Mouse (Mus musculus) brain, embryonic 18.5 days (tissue): ENCODE data around the gene Cdc20b.
"Not testable (repeated sequence)": the region's sequence is repeated elsewhere in the genome, so short reads cannot be mapped to it uniquely, and the experiment has no call there.

Experiments
- DNase-seq: peaks from one replicate; pipeline ENCODE4 v3.0.0-alpha.2; 2012; ENCODE audit warnings: low read depth, low spot score

The Cdc20b gene

DNA sequence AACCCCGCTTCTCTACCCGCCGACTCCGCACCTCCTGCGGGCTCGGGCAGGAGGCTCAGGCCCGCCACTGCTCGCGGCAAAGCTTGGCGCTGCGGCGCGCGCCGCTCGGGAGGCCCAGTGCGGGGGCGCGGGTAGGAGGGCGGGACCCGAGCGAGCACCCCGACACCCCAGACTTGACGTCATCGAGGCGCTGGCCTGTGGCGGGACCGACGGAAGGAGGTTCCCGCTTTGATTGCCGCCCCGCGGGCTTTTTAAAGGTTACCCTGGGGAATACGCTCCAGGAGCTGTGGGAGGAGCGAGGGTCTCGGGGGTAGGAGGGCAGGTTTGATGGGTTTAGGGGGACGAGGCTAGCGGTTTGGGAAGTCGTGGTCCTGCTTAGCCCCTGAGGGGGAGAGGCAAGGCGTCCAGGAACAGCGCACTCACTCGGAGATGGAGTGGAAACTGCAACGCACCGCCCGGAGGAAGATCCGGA lies at the start of gene Cdc20b:
Cdc20b (plus strand) TSS at position 162 of the 472 bp plus-strand sequence.
- DNase-seq: no peak

DNA sequence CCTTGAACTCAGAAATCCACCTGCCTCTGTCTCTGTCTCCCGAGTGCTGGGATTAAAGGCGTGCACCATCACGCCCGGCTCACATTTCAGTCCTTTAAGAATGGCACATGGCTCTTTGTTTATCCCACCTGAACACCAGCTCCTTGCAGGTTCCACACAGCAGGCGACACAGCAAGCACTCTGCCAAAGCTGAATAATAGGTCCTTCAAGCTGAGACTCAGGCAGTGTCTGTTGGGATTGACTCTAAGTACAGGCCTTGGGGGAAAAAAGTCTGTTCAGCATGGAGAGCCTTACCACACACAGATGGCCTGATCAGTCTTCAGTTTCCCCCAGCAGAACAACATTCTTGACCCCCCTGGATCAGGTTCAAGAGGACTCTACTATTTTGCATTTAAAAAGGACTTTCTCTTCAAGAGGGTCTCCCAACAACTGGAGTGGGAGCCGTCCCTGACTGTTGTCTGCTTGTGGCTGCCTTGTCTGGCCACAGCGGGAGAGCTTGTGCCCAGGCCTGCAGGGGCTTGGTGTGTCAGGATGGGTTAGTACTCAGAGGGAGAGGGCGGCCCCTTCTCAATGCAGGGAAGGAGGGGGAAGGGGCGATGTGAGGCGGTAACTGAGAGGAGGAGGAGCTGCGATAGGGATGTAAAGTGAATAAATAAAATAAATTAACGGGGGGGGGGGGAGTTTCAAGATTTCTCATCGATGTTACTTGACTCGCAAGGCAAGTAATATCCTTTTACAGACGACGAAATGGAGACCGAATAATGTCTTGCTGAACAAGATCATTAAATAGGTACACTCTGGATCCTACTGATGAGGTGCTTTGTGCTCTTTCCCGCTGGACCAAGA lies 49.1 kb upstream of the Cdc20b start:
- no peak for DNase-seq

DNA sequence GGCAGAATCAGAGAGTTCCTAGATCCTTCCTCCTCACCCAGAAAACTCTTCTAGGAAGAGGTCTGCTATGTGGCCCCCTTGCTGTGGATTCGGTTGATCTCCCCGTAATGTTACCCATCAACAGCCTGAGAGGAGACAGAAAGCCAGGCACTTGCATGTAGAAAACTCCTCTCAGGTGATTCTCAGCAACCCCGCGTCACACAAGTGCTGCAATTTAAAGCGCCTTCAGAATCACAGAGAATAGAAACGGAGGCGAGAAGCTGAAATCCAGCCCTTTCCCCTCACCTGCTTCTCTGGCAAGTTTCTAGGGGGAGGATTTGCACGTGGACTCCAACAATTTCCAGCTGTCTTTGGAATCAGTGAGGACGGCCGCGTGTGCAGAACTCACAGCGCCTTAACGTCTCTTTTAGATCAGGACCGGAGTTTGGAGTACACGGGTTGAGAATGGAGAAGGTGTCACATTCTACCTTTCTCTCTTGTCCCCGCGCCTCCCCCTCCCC lies 48.4 kb upstream of the Cdc20b start:
- DNase-seq: no peak

DNA sequence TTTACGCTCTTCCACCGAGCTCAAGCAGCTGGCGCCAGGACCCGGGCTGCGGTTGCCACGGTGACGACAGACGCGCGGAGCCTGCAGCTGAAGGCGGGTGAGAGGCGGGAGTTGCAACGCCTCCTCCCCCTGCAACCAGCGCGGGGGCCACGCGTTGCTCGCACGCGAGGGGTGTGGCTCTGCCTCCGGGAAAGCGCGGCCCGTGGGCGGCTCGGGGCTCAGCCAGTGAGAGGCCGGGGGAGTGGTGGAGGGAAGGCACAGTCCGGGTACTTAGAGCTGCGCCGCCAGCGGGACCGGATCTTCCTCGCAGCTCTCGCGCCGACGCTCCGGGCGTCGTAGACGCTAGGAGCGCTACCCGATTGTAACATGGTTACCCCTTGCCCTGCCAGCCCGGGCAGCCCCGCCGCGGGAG lies 47.4 kb upstream of the Cdc20b start, which contains the start of gene Ccno:
Ccno (plus strand) TSS at position 271 of the 412 bp plus-strand sequence.
- peak; percentile 85 for DNase-seq

DNA sequence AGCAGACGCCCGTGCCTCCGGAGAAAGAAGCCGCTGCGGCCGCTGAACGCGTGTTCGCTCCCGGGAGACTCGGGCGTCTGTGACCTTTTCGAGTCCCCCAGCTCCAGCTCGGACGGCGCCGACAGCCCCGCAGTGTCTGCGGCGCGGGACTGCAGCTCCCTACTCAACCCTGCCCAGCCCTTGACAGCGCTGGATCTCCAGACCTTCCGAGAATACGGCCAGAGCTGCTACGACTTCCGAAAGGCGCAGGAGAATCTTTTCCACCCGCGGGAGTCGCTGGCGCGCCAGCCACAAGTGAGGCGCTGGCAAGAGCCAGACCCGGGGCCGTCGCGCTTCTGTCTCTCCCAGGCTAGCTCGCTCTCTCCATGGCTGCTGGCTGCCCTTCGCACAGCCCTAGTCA lies 46.9 kb upstream of the Cdc20b start:
- no peak for DNase-seq

DNA sequence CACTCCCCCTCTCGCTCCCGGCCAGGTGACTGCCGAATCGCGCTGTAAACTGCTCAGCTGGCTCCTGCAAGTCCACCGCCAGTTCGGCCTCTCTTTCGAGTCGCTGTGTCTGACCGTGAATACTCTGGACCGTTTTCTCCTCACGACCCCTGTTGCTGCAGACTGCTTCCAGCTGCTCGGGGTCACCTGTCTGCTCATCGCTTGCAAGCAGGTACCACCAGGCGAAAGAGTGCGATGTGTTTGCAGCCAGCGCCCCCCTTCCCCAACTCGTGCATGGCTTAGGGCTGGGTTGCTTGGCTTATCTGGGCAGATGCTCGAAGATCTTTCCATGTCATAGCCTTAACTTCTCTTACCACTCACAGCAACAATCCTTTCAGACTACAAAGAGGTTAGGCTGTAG lies 46.0 kb upstream of the Cdc20b start:
- no peak for DNase-seq

DNA sequence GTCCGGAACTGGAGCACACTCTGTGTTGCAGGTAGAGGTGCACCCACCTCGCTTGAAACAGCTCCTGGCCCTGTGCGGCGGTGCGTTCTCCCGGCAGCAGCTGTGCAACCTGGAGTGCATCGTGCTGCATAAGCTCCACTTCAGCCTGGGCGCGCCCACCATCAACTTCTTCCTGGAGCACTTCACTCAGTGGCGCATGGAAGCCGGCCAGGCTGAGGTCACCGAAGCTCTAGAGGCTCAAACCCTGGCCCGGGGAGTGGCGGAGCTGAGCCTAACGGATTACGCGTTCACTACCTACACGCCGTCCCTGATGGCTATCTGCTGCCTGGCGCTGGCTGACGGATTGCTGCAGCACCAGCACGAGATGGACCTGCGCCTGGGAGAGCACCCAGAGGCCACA lies 45.4 kb upstream of the Cdc20b start:
- no peak for DNase-seq

DNA sequence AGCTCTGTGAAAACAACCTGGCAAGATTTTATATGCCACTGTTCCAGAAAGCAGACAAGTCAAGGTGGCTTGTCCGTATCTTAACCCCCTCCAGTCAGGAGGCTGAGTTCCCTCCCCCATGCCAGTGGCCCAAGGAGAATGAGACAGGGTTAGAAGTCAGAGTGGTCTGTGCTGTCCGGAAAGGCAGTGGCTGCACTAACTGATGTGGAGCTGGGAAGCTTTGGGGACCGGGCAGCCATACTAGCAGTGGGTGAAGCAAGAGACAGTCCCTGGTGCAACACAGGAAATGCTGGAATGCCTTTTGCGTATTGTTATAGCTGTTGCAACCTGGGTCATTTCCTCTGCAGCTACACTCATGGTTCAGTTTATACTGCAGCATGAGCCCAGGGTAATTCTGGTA lies 44.6 kb upstream of the Cdc20b start:
- DNase-seq: no peak

DNA sequence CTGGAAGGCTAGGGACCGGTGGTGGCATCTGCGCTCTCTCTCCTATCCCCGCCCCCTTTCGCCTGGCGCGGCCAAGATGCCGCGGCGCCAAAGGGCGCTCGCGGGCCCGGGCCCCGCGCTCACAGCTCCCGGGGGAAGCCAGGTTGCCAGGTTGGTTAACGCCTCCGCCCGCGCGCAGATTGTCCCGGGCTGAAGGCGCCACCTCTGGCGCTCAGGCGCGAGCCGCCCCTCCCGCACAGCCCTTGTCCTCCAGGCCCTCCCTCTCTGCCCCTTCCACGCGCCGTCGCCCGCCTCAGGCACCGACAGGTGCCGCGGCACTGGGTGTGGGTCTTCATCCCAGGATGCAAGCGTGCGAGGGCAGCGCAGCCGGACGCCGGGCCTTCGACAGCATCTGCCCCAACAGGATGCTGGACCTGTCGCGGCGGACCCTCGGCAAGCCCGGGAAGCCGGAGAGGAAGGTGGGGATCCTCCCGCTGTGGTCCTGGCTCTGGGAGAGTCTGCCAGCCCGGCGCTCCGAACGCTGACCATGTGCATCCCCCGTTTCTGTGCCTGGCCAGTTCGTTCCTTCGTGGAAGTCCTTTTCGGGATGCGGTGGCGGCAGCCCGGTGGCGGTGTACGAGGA lies 41.3 kb upstream of the Cdc20b start, which contains the start of gene Mcidas:
Mcidas (plus strand) TSS at position 315 of the 622 bp plus-strand sequence.
- no peak for DNase-seq

DNA sequence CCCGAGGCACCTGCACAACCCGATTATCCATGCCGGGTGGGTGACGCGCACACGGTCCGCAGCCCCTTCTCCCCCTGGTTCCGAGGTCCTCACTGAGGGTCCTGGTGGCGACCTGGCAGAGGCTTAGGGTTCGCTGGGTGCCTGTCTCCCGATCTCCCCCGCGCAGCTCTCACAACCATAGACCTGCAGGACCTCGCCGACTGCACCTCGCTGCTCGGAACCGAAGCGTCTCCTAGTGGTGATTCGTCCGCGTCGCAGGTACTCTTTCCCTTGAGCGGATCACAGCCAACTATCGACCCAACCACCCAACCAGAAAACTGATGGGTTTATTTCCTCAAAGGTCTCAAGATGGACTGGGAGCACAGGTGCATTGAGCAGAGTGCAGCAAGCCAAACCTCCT lies 40.7 kb upstream of the Cdc20b start:
- no peak for DNase-seq

DNA sequence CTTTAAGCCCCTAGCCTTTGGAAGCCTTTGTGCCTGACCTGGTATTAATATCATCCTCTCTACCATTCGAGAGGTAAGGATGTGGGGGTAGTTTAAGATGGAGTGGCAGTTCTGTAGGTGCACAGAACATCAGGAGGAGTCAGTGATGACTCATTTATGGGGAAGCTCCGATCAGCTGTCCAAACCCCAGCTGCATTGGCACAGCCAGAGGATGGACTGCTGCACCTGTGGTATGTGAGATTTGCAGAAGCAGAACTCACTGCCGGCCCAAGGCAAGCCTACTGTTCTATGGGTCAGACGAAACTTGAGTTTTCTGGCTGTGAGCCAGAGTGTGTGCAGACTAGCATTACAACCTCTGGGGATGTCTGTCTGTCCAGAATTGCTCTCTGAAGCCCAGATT lies 38.5 kb upstream of the Cdc20b start:
- no peak for DNase-seq

DNA sequence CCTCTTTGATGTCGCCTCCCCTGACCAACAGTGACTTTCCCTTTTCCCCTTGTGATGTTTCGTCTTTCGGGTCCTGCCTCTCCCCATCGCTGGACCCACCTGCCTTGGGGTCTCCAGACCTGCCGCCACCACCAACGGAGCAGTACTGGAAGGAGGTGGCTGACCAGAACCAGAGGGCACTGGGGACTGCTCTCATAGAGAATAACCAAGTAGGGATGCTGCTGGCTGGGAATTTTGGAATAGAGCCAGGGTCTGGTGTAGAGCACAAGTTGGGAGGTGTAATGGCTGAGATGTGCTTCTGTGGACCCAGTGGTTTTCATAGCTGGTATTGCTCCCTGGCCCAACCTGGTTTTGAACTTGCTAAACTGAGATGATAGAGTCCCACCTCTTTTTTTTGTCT lies 37.5 kb upstream of the Cdc20b start:
- DNase-seq: no peak

DNA sequence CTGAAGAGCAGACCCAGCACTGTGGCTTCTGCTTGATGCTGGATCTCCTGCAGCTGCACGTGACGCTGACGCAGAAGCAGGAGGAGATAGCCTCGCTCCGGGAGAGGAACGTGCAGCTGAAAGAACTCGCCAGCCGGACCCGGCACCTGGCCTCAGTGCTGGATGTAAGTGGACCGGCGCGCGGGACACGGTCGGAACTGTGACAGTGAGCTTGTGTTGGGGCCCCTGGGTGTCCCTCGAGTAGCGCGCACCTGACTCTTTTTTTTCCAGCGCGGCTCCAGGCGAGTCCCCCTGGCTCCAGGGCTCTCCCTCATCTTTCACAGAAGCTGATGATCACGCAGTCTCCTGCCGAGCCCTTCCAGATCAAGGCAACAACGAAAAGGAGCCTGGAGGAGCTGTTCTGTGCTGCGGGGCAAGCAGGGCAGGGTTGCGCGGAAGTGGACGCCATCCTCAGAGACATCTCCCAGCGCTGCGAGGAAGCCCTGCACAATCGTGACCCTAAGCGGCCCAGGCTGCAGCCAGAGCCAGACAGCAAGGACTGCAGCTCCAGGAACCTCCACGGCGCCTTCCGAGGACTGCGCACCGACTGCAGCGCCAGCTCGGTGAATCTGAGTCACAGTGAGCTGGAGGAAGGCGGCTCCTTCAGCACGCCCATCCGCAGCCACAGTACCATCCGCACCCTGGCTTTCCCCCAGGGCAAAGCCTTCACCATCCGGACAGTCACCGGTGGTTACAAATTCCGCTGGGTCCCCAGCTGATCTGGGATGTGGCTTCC lies 36.3 kb upstream of the Cdc20b start:
- DNase-seq: no peak

DNA sequence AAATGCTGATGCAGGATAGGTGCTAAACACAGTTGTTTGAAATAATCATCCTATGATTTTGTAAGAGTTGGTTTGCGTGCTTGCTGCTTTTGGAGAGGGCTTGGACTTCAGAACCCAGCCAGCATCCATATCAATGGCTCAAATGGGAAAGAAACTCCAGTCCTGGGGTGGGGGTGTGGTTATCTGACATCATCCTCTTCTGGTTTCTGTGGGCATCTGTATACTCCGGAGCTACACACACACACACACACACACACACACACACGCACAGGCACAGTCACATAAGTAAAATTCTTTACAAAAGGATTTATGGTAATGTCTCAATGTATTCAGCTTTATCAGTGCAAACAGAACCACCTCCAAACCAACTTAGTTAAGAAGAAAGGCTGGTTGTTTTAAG lies 34.8 kb upstream of the Cdc20b start:
- no peak for DNase-seq

DNA sequence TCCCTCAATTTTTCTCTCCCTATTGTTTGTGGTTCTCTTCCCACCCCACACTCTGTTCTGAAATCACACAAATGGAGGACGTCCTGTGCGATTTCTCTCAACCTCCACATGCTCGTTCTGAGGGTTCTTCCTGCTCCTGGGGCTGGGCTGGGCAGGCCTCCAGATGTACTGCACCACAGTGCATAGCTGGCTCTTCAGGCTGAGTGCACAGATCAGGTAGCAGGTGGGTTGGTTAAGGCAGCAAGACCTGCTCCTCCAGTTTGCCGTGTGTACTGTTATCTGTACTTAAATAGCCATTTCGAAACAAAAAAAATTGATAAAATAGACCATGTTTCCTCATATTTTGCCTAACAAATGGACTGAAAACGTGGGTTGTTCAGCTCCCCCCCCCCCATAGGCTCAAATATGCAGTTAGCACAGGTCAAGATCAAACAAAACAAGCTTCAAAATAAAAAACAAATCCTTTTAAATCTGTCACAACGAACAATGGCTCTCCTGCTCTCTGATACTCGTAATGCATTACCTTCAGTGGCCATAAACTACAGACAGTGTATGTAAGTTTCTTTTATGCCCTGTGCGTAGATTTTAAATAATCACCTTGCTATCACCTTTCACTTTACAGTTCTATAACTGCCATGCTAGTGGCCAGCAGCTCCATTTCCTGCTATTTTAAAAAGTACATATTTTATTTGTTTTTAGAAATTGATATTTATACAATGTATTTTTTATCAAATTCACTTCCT lies 34.2 kb upstream of the Cdc20b start:
- no peak for DNase-seq

DNA sequence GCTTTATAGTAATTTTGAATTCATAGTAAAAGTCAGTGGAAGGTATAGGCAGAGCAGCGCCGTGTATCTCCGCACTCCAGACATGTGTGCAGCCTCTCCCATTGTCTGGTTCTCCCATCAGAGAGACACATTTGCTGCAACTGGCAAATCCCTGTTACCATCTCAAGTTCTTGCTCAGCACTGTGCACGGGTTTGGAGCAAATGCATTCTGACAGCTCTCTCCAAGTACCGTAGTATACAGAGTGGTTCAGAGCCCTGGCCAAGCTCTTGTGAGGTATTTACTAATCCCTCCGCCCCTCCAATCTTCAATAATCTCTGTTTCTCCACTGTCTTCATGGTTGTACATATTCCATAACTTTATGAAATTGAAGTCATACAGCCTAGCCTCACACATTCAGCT lies 22.2 kb upstream of the Cdc20b start:
- DNase-seq: no peak

DNA sequence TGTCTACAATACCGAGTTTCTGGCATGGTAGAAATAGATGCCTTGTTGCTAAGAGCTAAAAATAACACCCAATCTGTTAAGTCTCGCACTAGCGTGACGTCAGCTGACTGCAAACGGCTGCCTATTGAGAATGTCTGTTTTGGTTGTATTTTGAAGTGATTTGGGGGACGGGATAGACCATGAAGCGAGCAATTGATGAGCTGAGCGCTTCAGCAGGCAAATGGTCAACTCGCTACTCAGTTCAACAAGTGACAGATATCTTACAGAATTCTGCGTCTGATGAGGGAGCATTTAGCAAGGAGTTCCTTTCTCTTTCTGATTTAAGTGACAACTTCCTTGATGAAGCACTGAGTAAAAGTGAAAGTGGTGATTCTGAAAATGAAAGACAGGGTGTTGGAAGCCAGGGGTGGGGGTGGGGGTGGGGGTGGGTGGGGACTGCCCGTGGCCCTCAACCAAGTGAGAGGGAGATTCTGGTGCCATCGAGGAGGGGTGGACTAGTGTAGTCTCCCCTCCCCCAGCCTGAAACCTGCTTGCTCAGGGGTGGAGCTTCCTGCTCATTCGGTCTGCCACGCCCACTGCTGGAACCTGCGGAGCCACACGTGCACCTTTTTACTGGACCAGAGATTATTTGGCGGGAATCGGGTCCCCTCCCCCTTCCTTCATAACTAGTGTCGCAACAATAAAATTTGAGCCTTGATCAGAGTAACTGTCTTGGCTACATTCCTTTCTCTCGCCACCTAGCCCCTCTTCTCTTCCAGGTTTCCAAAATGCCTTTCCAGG lies 21.5 kb upstream of the Cdc20b start:
- not testable (repeated sequence) for DNase-seq

DNA sequence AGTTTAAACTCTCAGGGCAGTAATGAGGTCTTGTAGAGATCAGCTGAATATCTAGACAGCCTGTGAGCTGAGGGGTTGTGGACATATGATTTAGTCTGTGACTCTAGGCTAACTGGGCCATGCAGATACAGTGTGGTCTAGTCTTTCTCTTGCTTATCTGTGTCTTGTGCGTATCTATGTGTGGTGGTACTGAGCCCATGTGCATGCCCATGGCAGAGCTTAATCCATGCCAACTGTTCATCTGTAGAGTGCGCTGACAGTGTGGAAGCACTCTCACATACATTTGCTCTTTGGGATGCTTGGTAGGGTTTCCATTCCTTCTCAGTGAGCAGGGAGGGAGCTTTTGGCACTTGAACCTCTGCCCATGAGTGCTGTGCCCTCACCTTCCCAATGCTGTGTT lies 13.4 kb upstream of the Cdc20b start:
- no peak for DNase-seq

DNA sequence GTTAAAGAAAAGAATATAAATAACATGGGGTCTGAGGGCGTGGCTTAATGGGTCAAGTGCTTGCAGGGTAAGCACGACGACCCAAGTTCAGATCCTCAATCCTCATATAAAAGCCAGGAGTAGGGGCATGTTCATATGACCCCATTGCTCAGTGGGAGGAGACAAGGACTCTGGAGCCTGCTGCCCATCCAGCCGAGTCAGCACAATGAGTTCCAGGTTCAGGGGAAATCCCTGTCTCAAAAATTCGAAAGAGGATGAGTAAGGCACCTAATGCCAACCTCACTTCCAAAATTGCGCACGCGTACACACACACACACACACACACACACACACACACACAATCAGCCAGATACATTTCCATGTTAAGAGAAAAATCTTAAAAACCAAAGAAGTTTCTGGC lies 12.4 kb upstream of the Cdc20b start:
- no peak for DNase-seq
